Mouse (Mus musculus): Measurements from ENCODE around the gene Mid1. TPM values are rescaled to one million over a fixed set of nuclear protein-coding genes. Genes with fewer than 3 reads are reported as not detected.
"Not testable (repeated sequence)": the region's sequence is repeated elsewhere in the genome, so short reads cannot be mapped to it uniquely, and the experiment has no call there.

Gene Mid1
- polyA plus RNA-seq, 1 experiment from 2014 or later, result 1.1 TPM

- peak; percentile 43 for ATAC-seq (ENCODE audit: low read depth)
- H3K4me1 ChIP-seq (replicated peaks); H3K27me3 ChIP-seq; H3K9ac ChIP-seq; H3K4me3 ChIP-seq (replicated peaks); H3K27ac ChIP-seq: not testable (repeated sequence)
- WGBS (ENCODE audit: insufficient replicate concordance), result 16% methylated on average over 15 of the region's 28 CpGs
- Histone ChIP-seq H3K4me2 (peak overlapping the region; percentile 45), H3K9me3 (replicated peaks) (peaks cover 37% of the 10 kb centered on the region), H3K36me3 (peaks cover 33% of the 10 kb centered on the region)
- peak; percentile 74 for DNase-seq
These were observed 306.3 kb downstream of the Mid1 start for GRCm38 (mm10) chrX:169991128-169991873.

- H3K27ac ChIP-seq; DNase-seq; H3K27me3 ChIP-seq; H3K4me3 ChIP-seq (replicated peaks); H3K4me2 ChIP-seq; H3K9ac ChIP-seq; H3K4me1 ChIP-seq (replicated peaks); ATAC-seq (ENCODE audit: low read depth): not testable (repeated sequence)
- 7% methylated on average over 9 of the region's 15 CpGs for WGBS (ENCODE audit: insufficient replicate concordance)
- Histone ChIP-seq H3K36me3 (peaks cover 27% of the 10 kb centered on the region), H3K9me3 (replicated peaks) (peaks cover 31% of the 10 kb centered on the region)
These were observed 307.3 kb downstream of the Mid1 start for GRCm38 (mm10) chrX:169992086-169992930.

DNA sequence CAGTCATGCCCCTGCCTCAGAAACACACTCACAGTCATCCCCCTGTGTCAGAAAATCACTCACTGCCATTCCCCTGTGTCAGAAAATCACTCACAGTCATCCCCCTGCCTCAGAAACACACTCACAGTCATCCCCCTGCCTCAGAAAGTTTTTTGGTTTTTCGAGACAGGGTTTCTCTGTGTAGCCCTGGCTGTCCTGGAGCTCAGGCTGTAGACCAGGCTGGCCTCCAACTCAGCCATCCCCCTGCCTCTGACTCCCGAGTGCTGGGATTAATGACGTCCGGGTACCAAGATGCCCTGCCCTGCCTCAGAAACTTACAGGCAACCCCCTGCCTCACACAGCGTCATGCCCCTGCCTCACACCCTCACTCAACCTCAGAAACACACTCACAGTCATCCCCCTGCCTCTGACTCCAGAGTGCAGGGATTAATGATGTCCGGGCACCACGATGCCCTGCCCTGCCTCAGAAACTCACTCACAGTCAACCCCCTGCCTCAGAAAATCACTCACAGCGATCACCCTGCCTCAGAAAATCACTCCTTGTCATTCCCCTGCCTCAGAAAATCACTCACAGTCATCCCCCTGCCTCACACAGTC is 308.1 kb downstream of the Mid1 start:
- WGBS (ENCODE audit: insufficient replicate concordance), result 41% methylated on average over 4 of the region's 8 CpGs
- H3K4me1 ChIP-seq (replicated peaks), result not testable (repeated sequence)

GRCm38 (mm10) chrX:169994011-169994865 is 309.2 kb downstream of the Mid1 start:
- WGBS (ENCODE audit: insufficient replicate concordance), result 20% methylated on average over 3 of the region's 33 CpGs
- not testable (repeated sequence) for DNase-seq; H3K4me3 ChIP-seq (replicated peaks)

More for the DNA sequence above, 308.1 kb downstream of the Mid1 start:
- not testable (repeated sequence) for H3K4me2 ChIP-seq; H3K27ac ChIP-seq; H3K9ac ChIP-seq; H3K27me3 ChIP-seq; DNase-seq; ATAC-seq (ENCODE audit: low read depth); H3K4me3 ChIP-seq (replicated peaks)
- H3K9me3 ChIP-seq (replicated peaks), result peaks cover 27% of the 10 kb centered on the region
- peaks cover 23% of the 10 kb centered on the region for H3K36me3 ChIP-seq

GRCm38 (mm10) chrX:169994866-169995711 is 310.1 kb downstream of the Mid1 start:
- ATAC-seq (ENCODE audit: low read depth); H3K36me3 ChIP-seq; H3K4me3 ChIP-seq (replicated peaks); H3K4me1 ChIP-seq (replicated peaks); DNase-seq; H3K27me3 ChIP-seq; H3K27ac ChIP-seq; H3K4me2 ChIP-seq; H3K9ac ChIP-seq: not testable (repeated sequence)
- peaks cover 13% of the 10 kb centered on the region for H3K9me3 ChIP-seq (replicated peaks)
- WGBS (ENCODE audit: insufficient replicate concordance), result 19% methylated on average over 2 of the region's 2 CpGs

More at GRCm38 (mm10) chrX:169994011-169994865, 309.2 kb downstream of the Mid1 start:
- H3K27ac ChIP-seq; H3K4me2 ChIP-seq; ATAC-seq (ENCODE audit: low read depth); H3K4me1 ChIP-seq (replicated peaks); H3K27me3 ChIP-seq; H3K9ac ChIP-seq: not testable (repeated sequence)
- H3K9me3 ChIP-seq (replicated peaks), result peaks cover 19% of the 10 kb centered on the region
- H3K36me3 ChIP-seq, result peaks cover 15% of the 10 kb centered on the region

GRCm38 (mm10) chrX:169995909-169996521 is 311.0 kb downstream of the Mid1 start:
- not testable (repeated sequence) for ATAC-seq (ENCODE audit: low read depth); H3K4me1 ChIP-seq (replicated peaks); H3K4me3 ChIP-seq (replicated peaks); DNase-seq; H3K27me3 ChIP-seq; H3K9ac ChIP-seq; H3K27ac ChIP-seq; H3K36me3 ChIP-seq; H3K4me2 ChIP-seq; H3K9me3 ChIP-seq (replicated peaks)
- WGBS (ENCODE audit: insufficient replicate concordance), result no CpG with 5 or more reads among the region's 17 CpGs

DNA sequence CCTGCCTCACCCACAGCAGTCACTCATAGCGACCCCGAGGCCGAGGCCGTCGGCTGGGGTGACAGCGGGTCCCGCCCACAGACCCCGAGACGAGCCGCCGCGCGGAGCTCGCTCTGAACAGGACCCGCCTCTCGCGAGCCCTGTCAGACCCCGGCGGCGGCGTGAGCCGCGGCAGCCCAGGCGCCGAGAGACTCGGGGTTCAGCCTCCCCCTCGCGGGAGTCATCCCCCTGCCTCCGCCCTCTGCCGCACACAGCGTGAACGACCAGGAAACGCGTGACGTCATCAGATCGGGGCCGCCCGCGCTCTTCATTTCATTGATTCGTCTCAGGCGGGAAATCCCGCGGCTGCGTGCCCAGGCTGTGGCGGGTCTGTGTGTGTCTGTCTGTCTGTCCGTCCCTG is 311.9 kb downstream of the Mid1 start:
- not testable (repeated sequence) for ATAC-seq (ENCODE audit: low read depth); H3K4me3 ChIP-seq (replicated peaks)

DNA sequence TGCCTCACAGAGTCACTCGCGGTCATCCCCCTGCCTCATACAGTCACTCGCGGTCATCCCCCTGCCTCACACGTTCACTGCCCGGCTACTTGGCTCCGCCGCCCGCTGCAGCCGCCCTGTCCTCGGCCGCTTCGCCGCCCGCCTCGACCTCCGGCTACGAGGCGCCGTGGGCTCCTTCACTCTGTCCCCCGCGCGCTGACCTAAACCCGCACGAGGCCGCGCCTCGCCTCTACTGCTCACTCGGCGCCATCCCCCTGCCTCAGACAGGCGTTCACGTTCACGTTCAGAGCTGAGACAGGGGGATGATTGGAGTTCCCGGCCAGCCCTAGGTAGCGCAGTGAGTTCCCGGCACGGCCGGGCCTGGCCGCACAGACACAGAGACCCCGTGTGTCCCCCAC is 312.5 kb downstream of the Mid1 start:
- H3K27ac ChIP-seq; H3K4me1 ChIP-seq (replicated peaks); H3K9me3 ChIP-seq (replicated peaks); H3K36me3 ChIP-seq; H3K27me3 ChIP-seq; DNase-seq: not testable (repeated sequence)
- Histone ChIP-seq H3K9ac (peak overlapping the region; percentile 26; the same call in 1 of the 2 replicates), H3K4me2 (peak overlapping the region; percentile 75), H3K4me3 (replicated peaks) (peak overlapping the region; percentile 49)
- ATAC-seq (ENCODE audit: low read depth), result peak; percentile 19; the same call in 1 of the 2 replicates
- WGBS (ENCODE audit: insufficient replicate concordance), result 23% methylated on average over 28 of the region's 40 CpGs

More for the DNA sequence above, 311.9 kb downstream of the Mid1 start:
- not testable (repeated sequence) for H3K27me3 ChIP-seq; H3K4me2 ChIP-seq; H3K9me3 ChIP-seq (replicated peaks); H3K27ac ChIP-seq; H3K4me1 ChIP-seq (replicated peaks); H3K9ac ChIP-seq; H3K36me3 ChIP-seq
- WGBS (ENCODE audit: insufficient replicate concordance), result no CpG with 5 or more reads among the region's 46 CpGs
- peak; percentile 67 for DNase-seq

- WGBS (ENCODE audit: insufficient replicate concordance), result 6% methylated on average over 9 of the region's 37 CpGs
- peak overlapping the region; percentile 26; the same call in 1 of the 2 replicates for H3K9ac ChIP-seq
- H3K4me3 ChIP-seq (replicated peaks), result peak overlapping the region; percentile 49
- H3K27ac ChIP-seq; H3K9me3 ChIP-seq (replicated peaks); H3K4me1 ChIP-seq (replicated peaks); H3K27me3 ChIP-seq; H3K36me3 ChIP-seq: not testable (repeated sequence)
- DNase-seq (peak; percentile 95), ATAC-seq (ENCODE audit: low read depth) (peak; percentile 91)
- peak overlapping the region; percentile 75 for H3K4me2 ChIP-seq
These were observed 313.0 kb downstream of the Mid1 start for GRCm38 (mm10) chrX:169997854-169998456.
